Mouse (Mus musculus): ENCODE data around the gene Dnaaf1.

- TF ChIP-seq POLR2A (IDR thresholded peaks at IDR 0.05; ENCODE audit: insufficient read depth, low read length): no peak
- TF ChIP-seq EP300 (IDR thresholded peaks at IDR 0.05; ENCODE audit: insufficient read depth, low read depth, low read length): no peak
Measured at GRCm38 (mm10) chr8:119590348-119590747, 15.3 kb downstream of the Dnaaf1 start.

Data from ES-Bruce4 (cell line).